Mouse (Mus musculus) cerebellum, postnatal 25 days (tissue): ENCODE measurements at regions not wholly inside any gene's neighbourhood (a gene's known extent, or its start where the extent isn't known, plus 50 kb on each side); places are given as distances from the start of the nearest gene placed in this dataset.

Experiments used
- DNase-seq, 2 experiments: peaks; one replicate each; pipeline ENCODE4 v3.0.0; 2021; ENCODE audit warnings: mixed read lengths in 2 of 2

GRCm38 (mm10) chr9:46443191-46444095 lies 123.7 kb upstream of the 4931429L15Rik start:
- peak; percentile 24 to 28 for DNase-seq

GRCm38 (mm10) chr9:46442739-46443181 lies 123.0 kb upstream of the 4931429L15Rik start:
- DNase-seq, result peak; percentile 17 to 20

GRCm38 (mm10) chr9:46440226-46440625 lies 120.4 kb upstream of the 4931429L15Rik start:
- peak; percentile 34 to 60 for DNase-seq

GRCm38 (mm10) chr9:46434700-46435099 lies 114.9 kb upstream of the 4931429L15Rik start:
- peak; percentile 63 to 79 for DNase-seq

- DNase-seq, result no peak
These were observed 113.9 kb upstream of the 4931429L15Rik start for GRCm38 (mm10) chr9:46433716-46434115.

GRCm38 (mm10) chr9:46431053-46431452 lies 111.3 kb upstream of the 4931429L15Rik start:
- DNase-seq, result no peak

- peak in 1 of 2 experiments; percentile 13 for DNase-seq
These were observed 103.6 kb upstream of the 4931429L15Rik start for GRCm38 (mm10) chr9:46423184-46423967.

- no peak for DNase-seq
These were observed 102.0 kb upstream of the 4931429L15Rik start for GRCm38 (mm10) chr9:46421688-46422274.

GRCm38 (mm10) chr9:46411686-46412085 lies 91.9 kb upstream of the 4931429L15Rik start:
- no peak for DNase-seq

GRCm38 (mm10) chr9:46408776-46409175 lies 89.0 kb upstream of the 4931429L15Rik start:
- DNase-seq, result no peak

GRCm38 (mm10) chr9:46406606-46407005 lies 86.8 kb upstream of the 4931429L15Rik start:
- no peak for DNase-seq

GRCm38 (mm10) chr9:46396591-46396990 lies 76.8 kb upstream of the 4931429L15Rik start:
- DNase-seq, result peak; percentile 44 to 62

- DNase-seq, result no peak
These were observed 75.5 kb upstream of the 4931429L15Rik start for GRCm38 (mm10) chr9:46395156-46395765.

GRCm38 (mm10) chr9:46394239-46394638 lies 74.5 kb upstream of the 4931429L15Rik start:
- DNase-seq, result peak in 1 of 2 experiments; percentile 13

GRCm38 (mm10) chr9:46392641-46393321 lies 73.0 kb upstream of the 4931429L15Rik start:
- DNase-seq, result peak; percentile 89 to 92

- DNase-seq, result no peak
These were observed 70.0 kb upstream of the 4931429L15Rik start for GRCm38 (mm10) chr9:46389741-46390140.

- no peak for DNase-seq
These were observed 69.2 kb upstream of the 4931429L15Rik start for GRCm38 (mm10) chr9:46388677-46389676.

- no peak for DNase-seq
These were observed 66.5 kb upstream of the 4931429L15Rik start for GRCm38 (mm10) chr9:46386333-46386732.

- DNase-seq, result no peak
These were observed 61.6 kb upstream of the 4931429L15Rik start for GRCm38 (mm10) chr9:46381342-46381741.

- DNase-seq, result no peak
These were observed 59.7 kb upstream of the 4931429L15Rik start for GRCm38 (mm10) chr9:46379453-46379852.

- DNase-seq, result no peak
These were observed 58.6 kb upstream of the 4931429L15Rik start for GRCm38 (mm10) chr9:46378339-46378738.
